ENCODE assay signal across 8 mouse cellular contexts in genomic region chr2:26445666-26446445, GRCm38 (mm10). TPM values are rescaled to one million over a fixed set of nuclear protein-coding genes. Genes with fewer than 3 reads are reported as not detected.
DNase-seq lines count a peak whose midpoint lies in the region; ATAC-seq and TF ChIP-seq lines count a peak whose summit lies in the region.

No protein-coding gene starts in this region.

- peaks cover 1 to 12% of the 10 kb centered on the region in 2 experiments; a peak in 3 of 4 replicates for H3K36me3 ChIP-seq in MEL (ENCODE audit: control insufficient read depth in 1 of 2, insufficient read depth in 2 of 2, low read length in 2 of 2)
- H3K36me3 ChIP-seq in forebrain, postnatal 0 days (ENCODE audit: insufficient read depth): peaks cover 9% of the 10 kb centered on the region
- peaks cover 10% of the 10 kb centered on the region for H3K36me3 ChIP-seq in hindbrain, embryonic 10.5 days
- H3K36me3 ChIP-seq in lung, postnatal 0 days (ENCODE audit: insufficient read depth, low read length): peaks cover 10% of the 10 kb centered on the region; the same call in 1 of the 2 replicates

- TF ChIP-seq POLR2A in MEL (IDR thresholded peaks at IDR 0.05; ENCODE audit: control insufficient read depth in 1 of 2, insufficient read depth in 1 of 2, low read depth in 1 of 2, low read length in 2 of 2, poor library complexity in 1 of 2): peak; percentile 51 to 68; a peak in 3 of 4 replicates
- no peak for TF ChIP-seq POLR2A in brain, embryonic 14.5 days (IDR thresholded peaks at IDR 0.05; ENCODE audit: borderline replicate concordance, extremely low read depth, insufficient read depth, insufficient read length, poor library complexity, severe bottlenecking)

- H3K27me3 ChIP-seq in MEL (ENCODE audit: control insufficient read depth in 1 of 2, insufficient read depth in 2 of 2, low read length in 2 of 2): no peaks in the 10 kb centered on the region
- no peaks in the 10 kb centered on the region for H3K27me3 ChIP-seq in forebrain, postnatal 0 days (ENCODE audit: insufficient read depth, low read length)
- H3K27me3 ChIP-seq in hindbrain, embryonic 10.5 days (ENCODE audit: insufficient read depth, poor library complexity, severe bottlenecking): no peaks in the 10 kb centered on the region
- no peaks in the 10 kb centered on the region for H3K27me3 ChIP-seq in lung, postnatal 0 days (replicated peaks; ENCODE audit: insufficient read depth, low read length)

- H3K4me1 ChIP-seq in MEL (ENCODE audit: control insufficient read depth in 1 of 2, insufficient read depth in 2 of 2, low read length in 2 of 2): peaks cover 6 to 13% of the 10 kb centered on the region in 2 experiments
- H3K4me1 ChIP-seq in forebrain, postnatal 0 days (ENCODE audit: insufficient read depth): peaks cover 24% of the 10 kb centered on the region
- peaks cover 54% of the 10 kb centered on the region for H3K4me1 ChIP-seq in hindbrain, embryonic 10.5 days (replicated peaks)
- peaks cover 13% of the 10 kb centered on the region for H3K4me1 ChIP-seq in lung, postnatal 0 days (ENCODE audit: insufficient read depth, low read depth, low read length)

- ATAC-seq in forebrain, postnatal 0 days: peak; percentile 93
- peak; percentile 88 for ATAC-seq in lung, postnatal 0 days

- peak overlapping the region; percentile 86 for H3K27ac ChIP-seq in MEL (ENCODE audit: control insufficient read depth, low read depth, low read length)
- H3K27ac ChIP-seq in forebrain, postnatal 0 days (ENCODE audit: low read depth, low read length): peak overlapping the region; percentile 92
- peak overlapping the region; percentile 93 for H3K27ac ChIP-seq in hindbrain, embryonic 10.5 days
- H3K27ac ChIP-seq in lung, postnatal 0 days (ENCODE audit: low read length): peak overlapping the region; percentile 90

- peak; percentile 96 for DNase-seq in MEL (ENCODE audit: low read depth, low spot score)
- DNase-seq in brain, embryonic 14.5 days (ENCODE audit: low read depth): peak; percentile 98
- DNase-seq in forebrain, postnatal 0 days: peak; percentile 97
- DNase-seq in hindbrain, embryonic 10.5 days (ENCODE audit: low spot score): peak; percentile 95
- DNase-seq in layer of hippocampus, postnatal 14 days (ENCODE audit: low spot score in 2 of 2): peak; percentile 95 to 98
- peak; percentile 98 for DNase-seq in lung, postnatal 0 days (ENCODE audit: low spot score)
- peak; percentile 94 for DNase-seq in retina, embryonic 14.5 days (ENCODE audit: low spot score)
- DNase-seq in yolk sac, embryonic 10.5 days (ENCODE audit: low spot score): peak; percentile 97

- TF ChIP-seq EP300 in MEL (IDR thresholded peaks at IDR 0.05; ENCODE audit: low read depth in 1 of 2, low read length in 2 of 2): no peak
- TF ChIP-seq EP300 in lung, postnatal 0 days (IDR thresholded peaks at IDR 0.05): no peak

- no peaks in the 10 kb centered on the region for H3K9me3 ChIP-seq in MEL (replicated peaks; ENCODE audit: insufficient read depth, low read length)
- H3K9me3 ChIP-seq in forebrain, postnatal 0 days (ENCODE audit: low read length): no peaks in the 10 kb centered on the region
- no peaks in the 10 kb centered on the region for H3K9me3 ChIP-seq in hindbrain, embryonic 10.5 days
- H3K9me3 ChIP-seq in lung, postnatal 0 days (ENCODE audit: low read length): no peaks in the 10 kb centered on the region

- peaks cover 15% of the 10 kb centered on the region for H3K79me2 ChIP-seq in MEL (ENCODE audit: control insufficient read depth, insufficient read depth, low read length, poor library complexity)

- H3K9ac ChIP-seq in MEL (ENCODE audit: control insufficient read depth, low read depth, low read length, poor library complexity, severe bottlenecking): peak overlapping the region; percentile 88
- H3K9ac ChIP-seq in forebrain, postnatal 0 days: peak overlapping the region; percentile 61
- peak overlapping the region; percentile 47 for H3K9ac ChIP-seq in lung, postnatal 0 days (replicated peaks; ENCODE audit: low read depth)

- WGBS in forebrain, postnatal 0 days: under 1% methylated on average over 44 of the region's 44 CpGs
- under 1% methylated on average over 44 of the region's 44 CpGs for WGBS in hindbrain, embryonic 10.5 days
- WGBS in lung, postnatal 0 days: under 1% methylated on average over 44 of the region's 44 CpGs

- TF ChIP-seq CTCF in MEL (IDR thresholded peaks at IDR 0.05 in 2 of 3, conservative IDR thresholded peaks at IDR 0.05 in 1 of 3; ENCODE audit: control insufficient read depth in 1 of 3, insufficient read depth in 1 of 3, low read depth in 2 of 3, low read length in 3 of 3, poor library complexity in 1 of 3, severe bottlenecking in 1 of 3): peak in 2 of 3 experiments; percentile 4 to 13; a peak in 1 of 6 replicates
- TF ChIP-seq CTCF in brain, embryonic 14.5 days (IDR thresholded peaks at IDR 0.05; ENCODE audit: borderline replicate concordance, extremely low read depth, insufficient read depth, insufficient read length): no peak
- TF ChIP-seq CTCF in forebrain, postnatal 0 days (IDR thresholded peaks at IDR 0.05; ENCODE audit: low read depth): peak; percentile 39
- TF ChIP-seq CTCF in lung, postnatal 0 days (IDR thresholded peaks at IDR 0.05): peak; percentile 38; the same call in 1 of the 2 replicates

- H3K4me3 ChIP-seq in MEL (ENCODE audit: control insufficient read depth in 1 of 2, insufficient read depth in 1 of 2, low read depth in 2 of 2, low read length in 2 of 2): peak overlapping the region; percentile 66 to 98
- H3K4me3 ChIP-seq in forebrain, postnatal 0 days (ENCODE audit: low read depth, low read length): peak overlapping the region; percentile 79
- H3K4me3 ChIP-seq in hindbrain, embryonic 10.5 days: peak overlapping the region; percentile 93
- peak overlapping the region; percentile 55 for H3K4me3 ChIP-seq in lung, postnatal 0 days (ENCODE audit: low read depth, low read length)

- TF ChIP-seq RAD21 in MEL (IDR thresholded peaks at IDR 0.05; ENCODE audit: low read depth, low read length): no peak

- peak overlapping the region; percentile 89 for H3K4me2 ChIP-seq in forebrain, postnatal 0 days (ENCODE audit: low read depth)
- peak overlapping the region; percentile 75 for H3K4me2 ChIP-seq in lung, postnatal 0 days (replicated peaks; ENCODE audit: low read depth, low read length)

TF ChIP-seq in MEL, 35 proteins besides CTCF, POLR2A, EP300 and RAD21 (continues in another document):
- TF ChIP-seq TAL1 (IDR thresholded peaks at IDR 0.05; ENCODE audit: low read length) (no peak), SMC3 (IDR thresholded peaks at IDR 0.05; ENCODE audit: low read depth, low read length) (no peak), SIN3A (IDR thresholded peaks at IDR 0.05; ENCODE audit: low read length) (peak; percentile 98), ELF1 (IDR thresholded peaks at IDR 0.05; ENCODE audit: low read depth, low read length) (no peak; the same call in 1 of the 2 replicates), NELFE (IDR thresholded peaks at IDR 0.05; ENCODE audit: low read depth, low read length) (peak; percentile 62), ETS1 (IDR thresholded peaks at IDR 0.05; ENCODE audit: low read depth, low read length) (peak; percentile 15; the same call in 1 of the 2 replicates)

RNA-seq across cellular contexts. Expression of gene Sec16a, which starts 0.8 kb away (rescaled TPM):
- total RNA-seq in MEL (2012; rRNA removed): 20.3 and 21.4 TPM in 2 replicates
- 10 to 100 TPM in 1 of 2 experiments, not detected in 1; 38.0 TPM for polyA plus RNA-seq in MEL (2012; ENCODE audit: insufficient read depth in 1 of 2, insufficient read length in 2 of 2, low read depth in 1 of 2, low replicate concordance in 2 of 2, missing spikeins in 1 of 2)
- polyA plus RNA-seq in brain, embryonic 14.5 days (2012; rRNA removed): 50.0 and 60.0 TPM in 2 replicates
- 52.6 and 65.6 TPM in 2 replicates for total RNA-seq in forebrain, postnatal 0 days (2014; rRNA removed)
- polyA plus RNA-seq in forebrain, postnatal 0 days (2015; fragmentation: Nextera tagmentation; extraction: Ambion mirVana): 9.0 and 10.9 TPM in 2 replicates
- polyA plus RNA-seq in hindbrain, embryonic 10.5 days (2016; fragmentation: Nextera tagmentation; extraction: Ambion mirVana): 25.2 and 28.9 TPM in 2 replicates
- total RNA-seq in layer of hippocampus, postnatal 14 days (2021): 10 to 100 TPM; 47.2 to 48.3 TPM
- polyA plus RNA-seq in lung, postnatal 0 days (2015; fragmentation: Nextera tagmentation; extraction: Ambion mirVana): 10.2 and 13.1 TPM in 2 replicates

RNA-seq across cellular contexts. Expression of gene Inpp5e, which starts 36.9 kb away (rescaled TPM):
- total RNA-seq in MEL (2012; rRNA removed): 9.6 and 11.2 TPM in 2 replicates
- polyA plus RNA-seq in MEL (2012; ENCODE audit: insufficient read depth in 1 of 2, insufficient read length in 2 of 2, low read depth in 1 of 2, low replicate concordance in 2 of 2, missing spikeins in 1 of 2): 10 to 100 TPM in 1 of 2 experiments, not detected in 1; 17.5 TPM
- polyA plus RNA-seq in brain, embryonic 14.5 days (2012; rRNA removed): 39.4 and 44.8 TPM in 2 replicates
- total RNA-seq in forebrain, postnatal 0 days (2014; rRNA removed): 24.1 and 26.6 TPM in 2 replicates
- polyA plus RNA-seq in forebrain, postnatal 0 days (2015; fragmentation: Nextera tagmentation; extraction: Ambion mirVana): 8.9 and 12.6 TPM in 2 replicates
- polyA plus RNA-seq in hindbrain, embryonic 10.5 days (2016; fragmentation: Nextera tagmentation; extraction: Ambion mirVana): 23.8 and 29.7 TPM in 2 replicates
- 10 to 100 TPM; 22.0 to 22.6 TPM for total RNA-seq in layer of hippocampus, postnatal 14 days (2021)
- 11.0 and 11.2 TPM in 2 replicates for polyA plus RNA-seq in lung, postnatal 0 days (2015; fragmentation: Nextera tagmentation; extraction: Ambion mirVana)

RNA-seq across cellular contexts. Expression of gene Pmpca, which starts 56.7 kb away (rescaled TPM):
- total RNA-seq in MEL (2012; rRNA removed): 87.6 and 96.5 TPM in 2 replicates
- polyA plus RNA-seq in MEL (2012; ENCODE audit: insufficient read depth in 1 of 2, insufficient read length in 2 of 2, low read depth in 1 of 2, low replicate concordance in 2 of 2, missing spikeins in 1 of 2): 100 to 1,000 TPM in 1 of 2 experiments, 10 to 100 TPM in 1; 46.4 to 166 TPM
- 116 and 133 TPM in 2 replicates for polyA plus RNA-seq in brain, embryonic 14.5 days (2012; rRNA removed)
- 66.0 and 74.3 TPM in 2 replicates for total RNA-seq in forebrain, postnatal 0 days (2014; rRNA removed)
- polyA plus RNA-seq in forebrain, postnatal 0 days (2015; fragmentation: Nextera tagmentation; extraction: Ambion mirVana): 76.1 and 85.7 TPM in 2 replicates
- polyA plus RNA-seq in hindbrain, embryonic 10.5 days (2016; fragmentation: Nextera tagmentation; extraction: Ambion mirVana): 132 and 139 TPM in 2 replicates
- total RNA-seq in layer of hippocampus, postnatal 14 days (2021): 100 to 1,000 TPM; 108 to 113 TPM
- 39.0 and 42.0 TPM in 2 replicates for polyA plus RNA-seq in lung, postnatal 0 days (2015; fragmentation: Nextera tagmentation; extraction: Ambion mirVana)

RNA-seq across cellular contexts. Expression of gene Entr1, which starts 56.7 kb away (rescaled TPM):
- 51.7 and 63.6 TPM in 2 replicates for total RNA-seq in MEL (2012; rRNA removed)
- polyA plus RNA-seq in MEL (2012; ENCODE audit: insufficient read depth in 1 of 2, insufficient read length in 2 of 2, low read depth in 1 of 2, low replicate concordance in 2 of 2, missing spikeins in 1 of 2): 10 to 100 TPM in 1 of 2 experiments, not detected in 1; 71.1 TPM
- 222 and 255 TPM in 2 replicates for polyA plus RNA-seq in brain, embryonic 14.5 days (2012; rRNA removed)
- 160 and 179 TPM in 2 replicates for total RNA-seq in forebrain, postnatal 0 days (2014; rRNA removed)
- polyA plus RNA-seq in forebrain, postnatal 0 days (2015; fragmentation: Nextera tagmentation; extraction: Ambion mirVana): 146 and 152 TPM in 2 replicates
- polyA plus RNA-seq in hindbrain, embryonic 10.5 days (2016; fragmentation: Nextera tagmentation; extraction: Ambion mirVana): 136 and 141 TPM in 2 replicates
- 100 to 1,000 TPM; 154 to 168 TPM for total RNA-seq in layer of hippocampus, postnatal 14 days (2021)
- polyA plus RNA-seq in lung, postnatal 0 days (2015; fragmentation: Nextera tagmentation; extraction: Ambion mirVana): 75.3 and 85.5 TPM in 2 replicates

Comparison
In these comparisons a context has a peak if more than half of its experiments do, and no peak if none do; other contexts are left out.
1. Peak in every context shown above with its lines: DNase-seq, ATAC-seq, H3K4me3 ChIP-seq and H3K27ac ChIP-seq.